Mouse (Mus musculus) liver, postnatal 0 days (tissue): ENCODE results near the gene Glud1.

Experiments used
- CTCF ChIP-seq: sonication (generic); IDR thresholded peaks from 2 replicates; pipeline ENCODE4 v1.5.1; 2016; ENCODE audit warnings: antibody characterized with exemption, low read depth
- EP300 ChIP-seq: IDR thresholded peaks from 2 replicates; pipeline ENCODE4 v1.6.1; 2016; ENCODE audit warnings: antibody characterized with exemption, low read depth, mild to moderate bottlenecking

DNA sequence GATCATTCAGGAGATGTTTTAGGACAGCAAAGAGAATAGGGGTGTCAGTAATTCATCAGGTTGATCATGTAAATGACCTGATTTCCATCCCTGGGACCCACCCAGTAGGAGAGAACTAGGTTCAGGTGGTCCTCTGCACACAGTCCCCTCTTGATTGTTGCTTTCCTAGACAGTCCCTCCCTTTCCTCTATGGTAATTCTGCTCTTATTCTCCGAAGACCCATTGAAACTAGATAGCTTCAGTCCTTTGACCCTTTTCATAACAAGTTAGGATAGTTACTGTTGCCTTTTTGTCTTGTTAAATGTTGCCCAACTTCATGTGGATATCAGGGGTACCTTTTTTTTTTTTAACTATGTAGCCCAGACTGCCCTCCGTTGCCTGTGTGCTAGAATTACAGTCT is 5.8 kb downstream of the Glud1 start:
- no peak for TF ChIP-seq CTCF
- TF ChIP-seq EP300: no peak
